Mouse (Mus musculus) embryonic stem cell, embryonic (primary cell): Measurements from ENCODE around the gene Wdpcp.

Experiments used
- CTCF ChIA-PET, 4 experiments: fragments of 300-600 bp in 2 of 4; fragments of 350-600 bp in 2 of 4; sonication (Branson Sonifier 250); formaldehyde crosslinking; loops; one replicate each; lab custom pipeline; 2022; ENCODE audit warnings: inconsistent platforms in 2 of 4; lab: Charles Lee
- POLR2A ChIA-PET, 4 experiments: fragments of 300-600 bp in 2 of 4; fragments of 350-600 bp in 2 of 4; sonication (Branson Sonifier 250); formaldehyde crosslinking; loops; one replicate each; lab custom pipeline; 2022; ENCODE audit warnings: antibody characterized with exemption in 4 of 4, inconsistent platforms in 1 of 4; lab: Charles Lee

Wdpcp gene

DNA sequence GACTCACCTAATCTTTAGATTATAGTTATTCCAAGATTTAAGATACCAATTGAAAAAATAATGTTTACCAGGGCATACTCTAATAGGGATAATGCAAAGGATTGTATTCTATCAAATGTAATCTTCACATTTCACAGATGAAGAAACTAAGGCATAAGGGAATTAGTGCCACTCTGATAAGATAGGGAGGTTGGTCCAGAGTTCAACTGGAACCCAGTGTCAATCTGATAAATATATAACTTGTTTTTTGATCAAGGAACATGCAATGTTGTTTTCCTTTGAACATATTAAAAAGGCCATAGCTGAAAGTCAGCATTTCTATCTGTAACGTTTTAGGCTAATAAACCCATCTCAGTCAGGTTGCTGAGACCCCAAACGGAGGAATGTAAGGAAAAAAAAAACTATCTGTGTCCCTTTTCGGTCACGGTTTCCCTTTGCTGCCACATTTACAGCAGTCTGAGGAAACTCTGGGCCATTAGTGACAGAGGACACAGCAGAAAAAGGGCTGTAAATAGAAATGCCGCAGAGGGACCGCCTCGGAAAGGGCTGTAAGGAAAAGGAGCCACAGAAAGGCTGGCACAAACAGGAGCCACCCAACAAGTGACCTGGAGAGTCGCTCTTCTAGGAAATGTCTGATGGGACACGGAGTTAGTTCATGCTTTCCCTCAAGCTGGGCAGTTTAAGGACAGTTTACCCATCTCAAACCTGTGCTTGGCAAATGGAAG, 7.2 kb upstream of the Wdpcp start:
- ChIA-PET POLR2A (no interaction called here), CTCF (interaction anchor here in 1 of 4 experiments (0.6 kb wide), 1 partner anchor 1086 kb away, joined by 3 read pairs; no protein-coding TSS in a partner anchor)

- ChIA-PET CTCF (no interaction called here), POLR2A (no interaction called here)
Measured at GRCm38 (mm10) chr11:21566934-21567333, 5.1 kb upstream of the Wdpcp start.

DNA sequence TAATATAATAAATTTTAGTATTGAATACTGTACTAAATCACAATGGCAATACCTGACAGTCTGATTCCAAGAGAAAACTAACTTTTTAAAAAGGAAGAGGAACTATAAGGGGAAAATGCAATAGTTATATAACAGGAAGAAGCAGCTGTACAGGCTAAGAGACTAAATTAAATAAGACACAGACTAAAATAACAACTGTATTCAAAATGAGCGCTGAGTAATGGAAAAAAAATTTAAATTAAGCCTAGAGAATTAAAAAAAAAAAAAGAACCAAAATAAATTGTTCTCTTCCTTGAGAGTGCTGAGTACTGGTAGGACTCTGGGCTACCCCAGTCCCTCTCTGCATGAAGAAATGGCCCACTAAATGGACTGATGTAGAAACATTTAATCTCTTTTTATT, 4.3 kb upstream of the Wdpcp start:
- ChIA-PET CTCF (no interaction called here), POLR2A (no interaction called here)

- CTCF ChIA-PET, result interaction anchor here in 2 of 4 experiments (0.7 kb wide), 3 partner anchors 430 to 1137 kb away, joined by 3 to 4 read pairs (median 3); no protein-coding TSS in a partner anchor
- POLR2A ChIA-PET, result interaction anchor here in 3 of 4 experiments (0.5 to 1.2 kb wide), 4 partner anchors 8 to 436 kb away, joined by 3 read pairs; no protein-coding TSS in a partner anchor
Measured at GRCm38 (mm10) chr11:21569002-21569401, 3.0 kb upstream of the Wdpcp start.

DNA sequence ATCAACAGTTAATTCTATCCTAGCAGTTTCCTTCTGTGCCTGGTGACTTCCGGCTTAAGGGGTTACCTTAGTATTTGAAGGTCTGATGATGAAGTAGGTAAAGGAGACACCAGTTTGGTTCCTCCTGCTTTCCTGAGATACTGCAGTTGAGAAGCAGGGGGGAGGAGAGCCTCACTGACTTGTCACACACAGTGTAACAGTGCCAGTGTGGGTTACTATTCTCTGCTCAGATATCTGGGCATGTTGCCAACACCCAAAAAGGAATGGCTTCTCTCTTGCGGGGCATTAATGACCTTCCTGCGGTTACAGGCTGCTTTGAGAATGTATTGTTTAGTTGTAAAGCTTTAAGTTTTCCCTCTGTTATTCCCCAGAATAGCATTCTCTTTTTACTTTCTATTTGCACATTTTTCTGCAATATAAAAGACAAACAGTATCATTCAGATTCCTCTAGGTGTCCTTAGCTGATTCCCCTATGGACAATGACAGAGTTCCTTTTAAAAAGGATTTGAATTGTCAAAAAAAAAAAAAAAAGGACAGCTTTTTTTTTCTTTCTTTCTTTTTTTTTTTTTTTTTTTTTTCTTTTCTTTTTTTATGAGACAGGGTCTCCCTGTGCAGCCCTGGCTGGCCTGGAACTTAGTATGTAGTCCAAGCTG, 2.5 kb upstream of the Wdpcp start:
- POLR2A ChIA-PET, result interaction anchor here in 3 of 4 experiments (0.5 to 1.2 kb wide), 5 partner anchors 11 to 697 kb away, joined by 3 to 4 read pairs (median 3); no protein-coding TSS in a partner anchor
- CTCF ChIA-PET, result interaction anchor here in 3 of 4 experiments (0.6 to 0.7 kb wide), 4 partner anchors 42 to 1137 kb away, joined by 3 to 7 read pairs (median 4); no protein-coding TSS in a partner anchor

DNA sequence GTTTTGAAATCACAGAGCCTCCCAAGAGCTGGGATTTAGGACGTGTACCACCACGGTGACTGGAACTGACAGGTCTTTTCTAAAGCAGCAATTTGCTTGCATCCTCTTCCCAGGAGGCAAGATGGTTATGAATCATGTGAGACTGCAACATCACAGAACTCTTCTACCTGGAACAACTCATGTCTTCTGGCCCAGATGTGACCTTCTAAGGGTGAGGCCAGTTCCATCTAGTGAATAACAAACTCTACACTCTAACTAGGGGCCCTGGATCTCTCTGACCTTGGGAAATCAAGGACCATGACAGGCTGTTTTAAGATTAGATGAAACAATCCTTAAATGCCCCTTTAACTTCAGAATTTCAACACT, 1.9 kb upstream of the Wdpcp start:
- CTCF ChIA-PET, result interaction anchor here in 1 of 4 experiments (0.6 kb wide), 1 partner anchor 42 kb away, joined by 4 read pairs; no protein-coding TSS in a partner anchor
- POLR2A ChIA-PET, result interaction anchor here in 2 of 4 experiments (0.7 to 0.9 kb wide), 3 partner anchors 14 to 698 kb away, joined by 3 to 4 read pairs (median 3); no protein-coding TSS in a partner anchor

GRCm38 (mm10) chr11:21570973-21571372, 1.1 kb upstream of the Wdpcp start:
- ChIA-PET CTCF (no interaction called here), POLR2A (interaction anchor here in 2 of 4 experiments (0.6 to 1.1 kb wide), 2 partner anchors 29 to 148 kb away, joined by 3 read pairs; no protein-coding TSS in a partner anchor)

- ChIA-PET POLR2A (interaction anchor here in 2 of 4 experiments (1.2 to 2.0 kb wide), 2 partner anchors 9 kb away, joined by 3 to 10 read pairs; partner anchors contain the start of genes Mdh1 (in 2 of the 2) and Wdpcp (in 2 of the 2)), CTCF (no interaction called here)
Measured at GRCm38 (mm10) chr11:21581472-21581871, 9.4 kb downstream of the Wdpcp start.

- CTCF ChIA-PET, result no interaction called here
- POLR2A ChIA-PET, result interaction anchor here in 1 of 4 experiments (0.6 kb wide), 1 partner anchor 43 kb away, joined by 3 read pairs; no protein-coding TSS in a partner anchor
Measured at GRCm38 (mm10) chr11:21583286-21583685, 11.3 kb downstream of the Wdpcp start.

- CTCF ChIA-PET, result no interaction called here
- POLR2A ChIA-PET, result interaction anchor here in 1 of 4 experiments (0.7 kb wide), 1 partner anchor 53 kb away, joined by 4 read pairs; no protein-coding TSS in a partner anchor
Measured at GRCm38 (mm10) chr11:21602497-21602896, 30.5 kb downstream of the Wdpcp start.

DNA sequence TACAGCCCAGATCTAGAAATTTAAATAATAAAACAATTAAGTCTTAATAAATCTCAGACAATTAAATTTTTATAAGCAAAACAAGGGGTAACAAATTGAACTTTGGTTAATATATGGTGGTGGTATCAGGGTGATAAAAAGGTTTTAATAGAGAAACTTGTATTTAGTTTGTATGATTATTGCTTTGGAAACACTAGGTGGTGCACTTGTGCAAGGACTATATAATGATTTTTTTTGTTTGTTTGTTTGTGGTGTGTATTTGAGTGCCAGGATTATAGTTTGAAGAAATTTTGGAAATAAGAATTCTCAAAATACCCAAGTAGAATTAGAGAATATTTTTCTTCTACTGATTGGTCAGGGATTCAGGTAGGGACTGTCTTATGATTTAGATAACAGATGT, 43.9 kb downstream of the Wdpcp start:
- ChIA-PET CTCF (no interaction called here), POLR2A (no interaction called here)

DNA sequence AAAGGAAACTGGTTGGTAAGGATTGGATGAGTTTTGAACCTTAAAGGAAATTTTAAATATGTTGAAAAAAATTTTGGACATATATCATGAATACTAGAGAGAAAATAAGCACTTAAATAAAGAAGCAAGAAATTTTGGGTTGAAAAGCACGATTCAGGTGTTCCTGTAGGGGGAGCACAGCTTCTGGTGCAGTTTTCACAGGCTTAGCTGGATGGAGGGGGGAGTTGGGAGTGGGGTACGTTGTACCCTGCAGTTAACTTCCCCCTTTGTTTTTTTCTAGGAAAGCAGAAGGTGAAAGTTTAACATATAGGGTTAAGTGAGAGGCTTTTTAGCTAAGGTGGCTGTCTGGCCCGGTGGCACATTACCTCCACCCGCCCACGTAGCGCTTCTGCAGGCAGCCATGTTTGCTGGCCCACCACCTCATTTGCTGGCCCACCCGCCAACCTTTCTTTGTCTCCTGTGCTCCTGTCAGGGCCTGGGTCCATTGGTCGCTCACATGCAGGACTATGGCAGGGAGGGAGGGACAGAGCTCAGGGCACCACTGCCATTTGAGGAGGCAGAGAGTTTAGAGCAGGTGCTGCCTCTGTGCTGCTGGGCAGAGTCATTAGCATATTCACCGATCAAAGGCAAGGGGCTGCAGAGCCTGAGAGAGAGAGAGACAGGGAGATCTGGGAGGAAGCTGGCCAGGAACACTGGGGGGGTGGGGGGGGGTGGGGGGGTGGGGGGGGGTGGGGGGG, 62.3 kb downstream of the Wdpcp start:
- POLR2A ChIA-PET, result interaction anchor here in 2 of 4 experiments (0.8 to 1.5 kb wide), 3 partner anchors 9 to 1999 kb away, joined by 3 read pairs; partner anchors contain the start of gene 0610010F05Rik (in 1 of the 2)
- CTCF ChIA-PET, result interaction anchor here in 2 of 4 experiments (0.6 to 1.9 kb wide), 4 partner anchors 9 to 386 kb away, joined by 3 to 6 read pairs (median 3); no protein-coding TSS in a partner anchor

DNA sequence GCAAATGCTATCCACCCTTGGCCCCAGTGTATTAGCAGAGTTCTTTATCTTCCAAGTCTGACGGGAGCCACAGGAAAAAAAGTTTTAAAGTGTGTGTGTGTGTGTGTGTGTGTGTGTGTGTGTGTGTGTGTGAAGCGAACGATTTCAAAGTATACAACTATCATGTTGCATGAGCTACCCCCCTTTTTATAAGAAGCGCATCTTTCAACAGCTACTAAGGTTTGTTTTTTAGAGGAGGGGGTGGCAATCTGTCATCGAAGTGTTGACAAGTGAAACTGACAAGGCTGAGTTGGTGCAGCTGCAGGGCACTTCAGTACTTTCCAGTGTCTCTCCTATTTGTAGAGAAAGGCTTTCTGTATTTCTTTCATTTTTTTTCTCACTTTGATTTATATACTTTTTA, 66.3 kb downstream of the Wdpcp start:
- CTCF ChIA-PET, result no interaction called here

DNA sequence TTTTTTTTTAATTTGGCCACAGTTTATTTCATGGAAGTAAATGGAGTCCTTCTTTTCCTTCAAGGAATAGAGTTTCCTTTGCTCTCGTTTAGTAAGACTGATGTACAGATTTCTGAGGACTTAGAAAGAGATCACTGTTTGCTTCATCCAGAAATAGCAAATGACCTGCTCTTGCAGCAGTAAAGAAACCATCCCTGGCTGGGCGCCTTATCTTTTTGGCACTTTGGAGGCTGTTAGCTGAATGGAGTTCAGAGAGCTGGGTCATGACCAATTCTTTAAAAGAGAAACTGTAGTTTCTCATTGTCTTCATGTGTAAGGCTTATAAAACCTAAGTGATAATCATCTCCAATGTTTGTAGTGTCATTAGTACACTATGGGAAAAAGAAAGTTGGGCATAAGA, 67.5 kb downstream of the Wdpcp start:
- ChIA-PET CTCF (no interaction called here), POLR2A (no interaction called here)

More for the DNA sequence above, 66.3 kb downstream of the Wdpcp start:
- POLR2A ChIA-PET, result no interaction called here

DNA sequence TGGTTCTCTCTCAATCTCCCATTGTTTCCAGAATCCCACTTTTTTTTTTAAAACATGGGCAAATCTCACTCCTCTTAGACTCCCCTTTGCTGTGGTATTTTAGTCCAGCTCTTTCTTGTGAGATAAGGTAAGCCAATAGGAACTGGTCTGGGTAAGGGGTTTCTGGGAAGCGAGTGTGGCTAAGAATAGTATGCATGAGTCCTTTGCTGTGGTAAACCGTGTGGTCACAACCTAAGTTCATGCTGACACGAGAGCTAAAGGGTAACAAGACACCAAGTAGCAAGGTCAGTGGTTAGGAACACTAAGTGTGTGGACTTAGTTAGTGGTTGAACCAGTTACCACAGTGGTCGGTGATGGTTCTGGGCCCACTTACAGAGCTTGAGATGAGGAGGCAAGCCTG, 72.2 kb downstream of the Wdpcp start:
- ChIA-PET CTCF (interaction anchor here in 1 of 4 experiments (1.7 kb wide), 1 partner anchor 10 kb away, joined by 6 read pairs; no protein-coding TSS in a partner anchor), POLR2A (interaction anchor here in 1 of 4 experiments (0.6 kb wide), 1 partner anchor 276 kb away, joined by 3 read pairs; no protein-coding TSS in a partner anchor)

GRCm38 (mm10) chr11:21646136-21646535, 74.1 kb downstream of the Wdpcp start:
- POLR2A ChIA-PET, result no interaction called here

DNA sequence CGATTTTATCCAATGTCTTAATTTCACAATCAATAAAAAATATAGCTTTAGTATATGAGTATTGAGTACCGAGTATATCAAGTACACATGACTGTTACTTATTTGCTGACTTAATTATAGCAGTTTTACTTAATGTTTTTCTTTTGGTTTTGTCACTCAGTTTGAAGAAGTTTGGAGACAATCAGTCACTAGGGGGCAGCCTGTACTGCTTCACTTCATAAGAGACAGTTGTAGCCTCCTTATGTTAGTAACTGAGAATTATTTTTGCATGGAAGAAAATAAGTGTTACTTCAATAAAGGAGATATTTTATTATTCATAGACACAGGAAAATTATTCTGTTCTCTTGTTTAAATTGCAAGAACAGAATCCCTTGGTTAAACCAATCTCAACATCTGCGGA, 87.0 kb downstream of the Wdpcp start:
- ChIA-PET POLR2A (no interaction called here), CTCF (interaction anchor here in 1 of 4 experiments (0.8 kb wide), 1 partner anchor 338 kb away, joined by 4 read pairs; no protein-coding TSS in a partner anchor)

More at GRCm38 (mm10) chr11:21646136-21646535, 74.1 kb downstream of the Wdpcp start:
- CTCF ChIA-PET, result no interaction called here

DNA sequence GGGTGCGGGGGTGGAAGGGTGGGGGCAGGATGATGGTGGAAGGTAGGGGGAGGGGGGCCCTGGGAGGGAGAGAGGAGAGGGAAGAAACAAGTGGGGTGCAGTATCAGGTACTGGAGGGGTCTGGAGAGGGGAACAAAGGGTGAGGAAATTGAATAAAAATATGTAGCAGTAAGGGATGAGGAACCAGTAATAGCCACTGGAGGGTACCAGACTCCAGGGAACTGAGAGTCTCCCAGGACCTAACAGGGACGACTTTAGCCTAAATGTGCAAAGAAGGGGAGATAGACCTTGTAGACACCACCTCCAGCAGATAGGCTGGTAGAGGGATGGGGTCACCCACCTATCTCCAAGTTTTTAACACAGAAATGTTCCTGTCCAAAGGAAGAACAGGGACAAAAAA, 105.0 kb downstream of the Wdpcp start:
- CTCF ChIA-PET, result no interaction called here

More for the DNA sequence above, 105.0 kb downstream of the Wdpcp start:
- POLR2A ChIA-PET, result no interaction called here
